Mouse (Mus musculus) intestine, postnatal 0 days (tissue): Measurements from ENCODE around the gene Coq8a. TPM values are rescaled to one million over a fixed set of nuclear protein-coding genes. Genes with fewer than 3 reads are reported as not detected.

Source experiments
- ATAC-seq: fragments of 200-750 bp; cut with Nextera tagmentation; 2 replicates; pipeline ENCODE4 v1.8.0; 2017; ENCODE audit warnings: mild to moderate bottlenecking, moderate TSS enrichment, moderate library complexity
- H3K27ac ChIP-seq: fragments of 300-500 bp; sonication (generic); 2 replicates; pipeline ENCODE4 v1.5.1; 2014; ENCODE audit warnings: mild to moderate bottlenecking, low read depth, low read length, moderate library complexity
- H3K27me3 ChIP-seq: fragments of 300-500 bp; sonication (generic); replicated peaks from 2 replicates; pipeline ENCODE4 v1.6.1; 2014; ENCODE audit warnings: low read length, mixed read lengths; ENCODE audit not compliant: control insufficient read depth, insufficient read depth
- H3K36me3 ChIP-seq: fragments of 300-500 bp; sonication (generic); 2 replicates; pipeline ENCODE4 v1.6.1; 2014; ENCODE audit warnings: mild to moderate bottlenecking, moderate library complexity; ENCODE audit not compliant: control insufficient read depth, insufficient read depth
- H3K4me1 ChIP-seq: fragments of 300-500 bp; sonication (generic); replicated peaks from 2 replicates; pipeline ENCODE4 v1.6.1; 2014; ENCODE audit warnings: antibody characterized with exemption, low read length, mixed read lengths; ENCODE audit not compliant: control insufficient read depth, insufficient read depth
- H3K4me2 ChIP-seq: fragments of 300-500 bp; sonication (generic); replicated peaks from 2 replicates; pipeline ENCODE4 v1.6.1; 2014; ENCODE audit warnings: low read depth, mild to moderate bottlenecking, moderate library complexity
- H3K4me3 ChIP-seq: fragments of 300-500 bp; sonication (generic); 2 replicates; pipeline ENCODE4 v1.5.1; 2014; ENCODE audit warnings: low read depth, low read length
- H3K9ac ChIP-seq: fragments of 300-500 bp; sonication (generic); 2 replicates; pipeline ENCODE4 v1.6.1; 2014; ENCODE audit warnings: mild to moderate bottlenecking, low read depth, low read length
- H3K9me3 ChIP-seq: fragments of 300-500 bp; sonication (generic); 2 replicates; pipeline ENCODE4 v1.6.1; 2016; ENCODE audit warnings: mixed run types; ENCODE audit not compliant: control insufficient read depth
- CTCF ChIP-seq: sonication (generic); IDR thresholded peaks from 2 replicates; pipeline ENCODE4 v1.5.1; 2016; ENCODE audit warnings: low read depth, mild to moderate bottlenecking, control low read depth, antibody characterized with exemption, moderate library complexity
- WGBS: fragments of 180-500 bp; shearing (Covaris S2); extraction: QIAGEN DNeasy Blood & Tissue Kit; methylation state at CpG from one replicate; pipeline ENCODE4 v1.1.7; 2014; 5-methylcytosine and 5-hydroxymethylcytosine counted together
- polyA plus RNA-seq: library from polyadenylated mRNA; unstranded; fragments of >200 nt; fragmentation: Nextera tagmentation; extraction: Ambion mirVana; gene quantifications from 2 replicates; pipeline ENCODE4 v1.2.1, GENCODE M21; 2015

Gene Coq8a
- polyA plus RNA-seq, result 28.6 and 29.7 TPM in 2 replicates

GRCm38 (mm10) chr1:180198959-180199714, at the start of gene Coq8a:
TSS of gene Coq8a (minus strand) at chr1:180199602.
- Histone ChIP-seq H3K27ac (no peak within 1 kb of the TSS), H3K9ac (no peak within 1 kb of the TSS), H3K4me3 (no peak within 1 kb of the TSS), H3K9me3 (0 out of 2 replicates have a peak, but pooled peaks cover 2% of the 10 kb centered on the region), H3K27me3 (no peaks in the 10 kb centered on the region), H3K36me3 (no peaks in the 10 kb centered on the region), H3K4me1 (peaks cover 3% of the 10 kb centered on the region), H3K4me2 (no peak within 1 kb of the TSS)
- 70% methylated on average over 4 of the region's 4 CpGs for WGBS
- no peak for ATAC-seq
- no peak for TF ChIP-seq CTCF

GRCm38 (mm10) chr1:180248593-180249146, 49.3 kb upstream of the Coq8a start:
- Histone ChIP-seq H3K9me3 (no peaks in the 10 kb centered on the region), H3K4me1 (no peaks in the 10 kb centered on the region), H3K4me3 (no peak overlapping the region), H3K4me2 (no peak overlapping the region), H3K27me3 (no peaks in the 10 kb centered on the region), H3K9ac (no peak overlapping the region), H3K36me3 (no peaks in the 10 kb centered on the region; the same call in 1 of the 2 replicates), H3K27ac (no peak overlapping the region)
- WGBS, result 75% methylated on average over 7 of the region's 7 CpGs
- TF ChIP-seq CTCF, result no peak
- no peak for ATAC-seq

GRCm38 (mm10) chr1:180247901-180248300, 48.5 kb upstream of the Coq8a start:
- Histone ChIP-seq H3K4me3 (no peak overlapping the region), H3K27me3 (no peaks in the 10 kb centered on the region), H3K9ac (no peak overlapping the region), H3K4me2 (no peak overlapping the region), H3K36me3 (no peaks in the 10 kb centered on the region; the same call in 1 of the 2 replicates), H3K9me3 (no peaks in the 10 kb centered on the region), H3K4me1 (no peaks in the 10 kb centered on the region), H3K27ac (no peak overlapping the region)
- no peak for TF ChIP-seq CTCF
- no peak; the same call in 1 of the 2 replicates for ATAC-seq
- 51% methylated on average over 7 of the region's 7 CpGs for WGBS

GRCm38 (mm10) chr1:180245741-180246507, 46.5 kb upstream of the Coq8a start:
- H3K27ac ChIP-seq, result no peak overlapping the region
- H3K9ac ChIP-seq, result no peak overlapping the region
- TF ChIP-seq CTCF, result no peak
- H3K9me3 ChIP-seq, result no peaks in the 10 kb centered on the region
- H3K4me1 ChIP-seq, result no peaks in the 10 kb centered on the region
- ATAC-seq, result peak; percentile 38; the same call in 1 of the 2 replicates
- no peaks in the 10 kb centered on the region for H3K27me3 ChIP-seq
- no peaks in the 10 kb centered on the region for H3K36me3 ChIP-seq
- 70% methylated on average over 13 of the region's 13 CpGs for WGBS
- H3K4me2 ChIP-seq, result no peak overlapping the region
- no peak overlapping the region for H3K4me3 ChIP-seq

- TF ChIP-seq CTCF, result no peak
- ATAC-seq, result no peak
- peaks cover 15% of the 10 kb centered on the region; the same call in 1 of the 2 replicates for H3K36me3 ChIP-seq
Measured at GRCm38 (mm10) chr1:180231729-180232128, 32.3 kb upstream of the Coq8a start.

GRCm38 (mm10) chr1:180230580-180230979, 31.2 kb upstream of the Coq8a start:
- TF ChIP-seq CTCF, result peak; percentile 78
- H3K36me3 ChIP-seq, result peaks cover 15% of the 10 kb centered on the region; the same call in 1 of the 2 replicates
- no peaks in the 10 kb centered on the region for H3K27me3 ChIP-seq
- no peak for ATAC-seq
- H3K9me3 ChIP-seq, result peaks cover 4% of the 10 kb centered on the region; the same call in 1 of the 2 replicates
- 39% methylated on average over 2 of the region's 2 CpGs for WGBS
- H3K9ac ChIP-seq, result no peak overlapping the region
- no peak overlapping the region for H3K4me2 ChIP-seq
- no peak overlapping the region for H3K4me3 ChIP-seq
- no peaks in the 10 kb centered on the region for H3K4me1 ChIP-seq
- no peak overlapping the region for H3K27ac ChIP-seq

More at GRCm38 (mm10) chr1:180231729-180232128, 32.3 kb upstream of the Coq8a start:
- Histone ChIP-seq H3K4me2 (no peak overlapping the region), H3K9me3 (peaks cover 4% of the 10 kb centered on the region; the same call in 1 of the 2 replicates), H3K27ac (no peak overlapping the region), H3K4me1 (no peaks in the 10 kb centered on the region), H3K9ac (no peak overlapping the region), H3K27me3 (no peaks in the 10 kb centered on the region), H3K4me3 (no peak overlapping the region)
- 85% methylated on average over 3 of the region's 3 CpGs for WGBS
